Mouse (Mus musculus) embryonic fibroblast, embryonic 13.5 days (primary cell): Measurements from ENCODE around the gene Sf3b3.

ENCODE experiments used
- CTCF ChIP-seq: IDR thresholded peaks from 2 replicates; pipeline ENCODE4 v1.5.1; 2011; ENCODE audit warnings: mild to moderate bottlenecking, control low read depth, low read length, moderate library complexity, borderline replicate concordance; ENCODE audit not compliant: insufficient read depth
- POLR2A ChIP-seq: IDR thresholded peaks from 2 replicates; pipeline ENCODE4 v1.6.1; 2011; ENCODE audit warnings: low read depth, mild to moderate bottlenecking, control low read depth, low read length, moderate library complexity

DNA sequence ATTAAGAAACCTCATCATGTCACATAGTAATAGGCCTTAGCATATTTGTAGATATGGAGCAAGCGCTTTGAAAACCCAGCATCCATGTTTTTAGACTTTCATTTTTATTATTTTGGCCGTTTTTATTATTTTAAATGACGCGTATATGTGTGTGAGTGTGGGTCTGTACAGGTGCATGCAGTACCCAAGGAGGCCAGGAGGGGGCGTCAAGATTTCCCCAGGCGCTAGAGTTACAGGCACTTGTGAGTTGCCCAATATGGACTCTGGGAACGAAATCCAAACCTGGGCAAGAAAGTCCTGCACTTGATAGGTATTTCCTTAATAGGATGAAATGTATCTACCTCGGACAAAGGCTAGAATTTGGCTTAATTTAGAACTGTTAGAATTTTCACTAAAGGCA is 71.3 kb downstream of the Sf3b3 start:
- TF ChIP-seq POLR2A, result no peak
- no peak for TF ChIP-seq CTCF
